Mouse (Mus musculus): ENCODE results near the gene Bach1.

DNA sequence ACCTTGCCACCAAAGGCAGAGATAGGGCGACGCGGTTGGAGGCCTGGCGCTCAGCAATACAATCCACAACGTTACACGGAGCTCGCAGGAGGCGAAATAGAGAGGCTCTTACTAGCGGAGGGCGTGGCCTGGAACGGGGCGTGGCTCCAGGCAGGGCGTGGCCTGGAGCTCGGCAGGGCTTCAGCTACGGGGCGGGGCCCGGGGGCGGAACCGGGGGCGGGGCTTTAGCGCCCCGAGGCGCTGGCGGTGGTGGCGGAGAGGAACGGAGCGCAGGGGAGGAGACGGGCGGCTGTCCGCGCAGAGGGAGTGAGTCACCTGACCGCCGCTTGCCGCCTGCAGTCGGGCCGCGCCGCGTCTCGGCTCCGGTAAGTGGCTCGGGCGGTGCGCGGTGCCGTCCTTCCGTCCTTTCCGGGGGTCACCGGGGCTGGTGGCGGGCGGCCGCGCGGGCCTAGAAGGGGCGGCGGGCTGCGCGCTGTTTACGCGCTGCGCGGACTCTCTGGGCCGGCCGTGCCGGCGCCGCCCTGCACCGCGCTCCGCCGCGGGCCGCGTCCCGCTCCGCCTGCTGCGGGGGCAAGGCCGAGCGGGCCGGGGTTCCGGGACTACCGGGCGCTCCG lies at the start of gene Bach1:
- TF ChIP-seq CTCF (IDR thresholded peaks at IDR 0.05; ENCODE audit: low read depth): no peak
- no peak for TF ChIP-seq EP300 (IDR thresholded peaks at IDR 0.05; ENCODE audit: low read depth)
